20 mouse cellular contexts compared by ENCODE assay signal in genomic region chr2:148255662-148256061, GRCm38 (mm10).
DNase-seq lines count a peak whose midpoint lies in the region; TF ChIP-seq lines count a peak whose summit lies in the region.
"Had no signal": no experiment of that assay in that cellular context is flagged by ENCODE, and none has a peak within 500 bp of the region (broad histone marks: within the 10 kb centered on the region; RNA-seq: fewer than 3 reads in every experiment).

No protein-coding gene starts in this region.

- DNase-seq in lung, postnatal 4 days, result peak; percentile 9 to 37
- DNase-seq in lung, adult 2 months, result no peak
- DNase-seq in 3T3-L1 (ENCODE audit: low read depth, low spot score) (peak; percentile 30), NIH3T3 (ENCODE audit: low read depth) (peak; percentile 80)
- DNase-seq in natural killer cell, adult 2 months (ENCODE audit: low spot score in 2 of 2), result no peak
- DNase-seq: adrenal gland, adult 2 months; adrenal gland, postnatal 10 days; adrenal gland, postnatal 25 days; B cell, adult 2 months; cerebellum, adult 11 months; cerebellum, adult 18-20 months; cerebellum, adult 8-10 months; cerebellum, adult 9-11 months; cerebellum, postnatal 14 days; cerebellum, postnatal 36 days; embryo, embryonic 11 days had no signal

- TF ChIP-seq POLR2A in lung, adult 2 months (IDR thresholded peaks at IDR 0.05; ENCODE audit: borderline replicate concordance, extremely low read depth, low read depth, low read length), result no peak

- no peaks in the 10 kb centered on the region; the same call in 1 of the 2 replicates for H3K4me1 ChIP-seq in lung, adult 2 months (ENCODE audit: control insufficient read depth, insufficient read depth, low read length)
- H3K4me1 ChIP-seq: embryonic facial prominence, embryonic 12.5 days; forebrain, embryonic 10.5 days; forebrain, embryonic 12.5 days had no signal

- H3K4me3 ChIP-seq in lung, adult 2 months (replicated peaks; ENCODE audit: extremely low read depth, low read depth, low read length), result no peak overlapping the region
- H3K4me3 ChIP-seq: embryonic facial prominence, embryonic 12.5 days; erythroblast, embryonic 14.5 days; forebrain, embryonic 10.5 days; forebrain, embryonic 12.5 days had no signal

- no peak for TF ChIP-seq CTCF in lung, adult 2 months (IDR thresholded peaks at IDR 0.05; ENCODE audit: insufficient read depth, low read length)

Comparison
In these comparisons a context has a peak if more than half of its experiments do, and no peak if none do; other contexts are left out.
1. DNase-seq: peak in lung, postnatal 4 days (2 of 2), 3T3-L1 (single experiment) and NIH3T3 (single experiment); none in lung, adult 2 months (single experiment) and natural killer cell, adult 2 months (0 of 2).